In the genomic region with DNA sequence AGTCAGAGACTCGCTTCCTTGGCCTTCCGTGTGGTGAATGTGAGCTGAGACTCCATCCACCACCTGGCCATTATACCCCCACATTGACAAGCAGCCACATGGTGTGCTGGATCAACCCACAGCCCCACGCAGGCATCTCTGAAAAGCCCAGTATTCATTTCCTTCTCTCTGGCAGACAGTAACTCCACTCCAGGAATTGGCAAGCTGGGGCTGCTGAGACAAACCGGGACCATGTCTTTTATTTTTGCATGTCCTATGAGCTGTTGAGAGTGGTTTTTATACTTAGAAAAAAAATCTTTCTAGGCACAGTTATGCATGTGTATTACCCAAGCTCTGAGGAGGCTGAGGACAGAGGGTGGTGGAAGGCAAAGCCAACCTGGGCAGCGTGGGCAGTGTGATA, we compare ENCODE assay signal across 11 mouse cellular contexts.
DNase-seq lines count a peak whose midpoint lies in the region.
"Had no signal": no experiment of that assay in that cellular context is flagged by ENCODE, and none has a peak within 500 bp of the region (broad histone marks: within the 10 kb centered on the region; RNA-seq: fewer than 3 reads in every experiment).

No protein-coding gene starts in this region.

- intact Hi-C loops in left cerebral cortex, postnatal 25 days (cut with DNase I): loop anchor here (1.0 to 5.0 kb wide), 2 partner anchors 45 to 197 kb away; no protein-coding TSS in a partner anchor

- peak; percentile 34 to 45 for DNase-seq in layer of hippocampus, adult 18-20 months (ENCODE audit: low spot score in 2 of 2)
- DNase-seq in layer of hippocampus, adult 9-10 months (ENCODE audit: low spot score): no peak
- peak; percentile 57 to 69 for DNase-seq in frontal cortex, postnatal 36 days (ENCODE audit: low spot score in 2 of 2)
- DNase-seq in left cerebral cortex, postnatal 25 days (ENCODE audit: low spot score in 2 of 2): peak; percentile 48 to 94
- DNase-seq in kidney, adult 9 months: no peak
- no peak for DNase-seq in lung, postnatal 36 days
- no peak for DNase-seq in ovary, postnatal 14 days (ENCODE audit: low spot score)
- DNase-seq: heart, adult 18-20 months; lung, adult 2 months; midbrain, embryonic 14.5 days; thymus, adult 18-20 months had no signal

Comparison
In these comparisons a context has a peak if more than half of its experiments do, and no peak if none do; other contexts are left out.
1. DNase-seq: peak in layer of hippocampus, adult 18-20 months (2 of 2), frontal cortex, postnatal 36 days (2 of 2) and left cerebral cortex, postnatal 25 days (2 of 2); none in layer of hippocampus, adult 9-10 months (single experiment), kidney, adult 9 months (single experiment), lung, postnatal 36 days (single experiment) and ovary, postnatal 14 days (single experiment).